Mouse (Mus musculus) lung, embryonic 16.5 days (tissue): ENCODE data around the gene Ipo13. TPM values are rescaled to one million over a fixed set of nuclear protein-coding genes. Genes with fewer than 3 reads are reported as not detected.

Experiments
- ATAC-seq: fragments of 200-750 bp; cut with Nextera tagmentation; 2 replicates; pipeline ENCODE4 v1.8.0; 2017; ENCODE audit warnings: low read depth, mild to moderate bottlenecking, moderate library complexity
- H3K27ac ChIP-seq: fragments of 300-500 bp; sonication (generic); 2 replicates; pipeline ENCODE4 v1.5.1; 2014; ENCODE audit warnings: mild to moderate bottlenecking, control low read depth, low read length
- H3K27me3 ChIP-seq: fragments of 300-500 bp; sonication (generic); 2 replicates; pipeline ENCODE4 v1.6.1; 2014; ENCODE audit warnings: low read depth, low read length, mixed read lengths; ENCODE audit not compliant: control insufficient read depth, insufficient read depth
- H3K36me3 ChIP-seq: fragments of 300-500 bp; sonication (generic); 2 replicates; pipeline ENCODE4 v1.6.1; 2014; ENCODE audit warnings: low read length; ENCODE audit not compliant: control insufficient read depth, insufficient read depth
- H3K4me1 ChIP-seq: fragments of 300-500 bp; sonication (generic); replicated peaks from 2 replicates; pipeline ENCODE4 v1.6.1; 2014; ENCODE audit warnings: low read length, mixed read lengths; ENCODE audit not compliant: control insufficient read depth, insufficient read depth
- H3K4me2 ChIP-seq: fragments of 300-500 bp; sonication (generic); 2 replicates; pipeline ENCODE4 v1.6.1; 2014; ENCODE audit warnings: low read depth, low read length, control low read depth
- H3K4me3 ChIP-seq: fragments of 300-500 bp; sonication (generic); 2 replicates; pipeline ENCODE4 v1.5.1; 2014; ENCODE audit warnings: mild to moderate bottlenecking, low read length, control low read depth
- H3K9ac ChIP-seq: fragments of 300-500 bp; sonication (generic); 2 replicates; pipeline ENCODE4 v1.6.1; 2014; ENCODE audit warnings: low read length, control low read depth
- H3K9me3 ChIP-seq: fragments of 300-500 bp; sonication (generic); 2 replicates; pipeline ENCODE4 v1.6.1; 2016; ENCODE audit warnings: low read length; ENCODE audit not compliant: control insufficient read depth
- WGBS: fragments of 180-500 bp; shearing (Covaris S2); extraction: QIAGEN DNeasy Blood & Tissue Kit; methylation state at CpG from one replicate; pipeline ENCODE4 v1.1.7; 2014; 5-methylcytosine and 5-hydroxymethylcytosine counted together
- polyA plus RNA-seq: library from polyadenylated mRNA; unstranded; fragments of >200 nt; fragmentation: Nextera tagmentation; extraction: Ambion mirVana; gene quantifications from 2 replicates; pipeline ENCODE4 v1.2.1, GENCODE M21; 2015

The Ipo13 gene
- 41.5 and 44.4 TPM in 2 replicates for polyA plus RNA-seq

DNA sequence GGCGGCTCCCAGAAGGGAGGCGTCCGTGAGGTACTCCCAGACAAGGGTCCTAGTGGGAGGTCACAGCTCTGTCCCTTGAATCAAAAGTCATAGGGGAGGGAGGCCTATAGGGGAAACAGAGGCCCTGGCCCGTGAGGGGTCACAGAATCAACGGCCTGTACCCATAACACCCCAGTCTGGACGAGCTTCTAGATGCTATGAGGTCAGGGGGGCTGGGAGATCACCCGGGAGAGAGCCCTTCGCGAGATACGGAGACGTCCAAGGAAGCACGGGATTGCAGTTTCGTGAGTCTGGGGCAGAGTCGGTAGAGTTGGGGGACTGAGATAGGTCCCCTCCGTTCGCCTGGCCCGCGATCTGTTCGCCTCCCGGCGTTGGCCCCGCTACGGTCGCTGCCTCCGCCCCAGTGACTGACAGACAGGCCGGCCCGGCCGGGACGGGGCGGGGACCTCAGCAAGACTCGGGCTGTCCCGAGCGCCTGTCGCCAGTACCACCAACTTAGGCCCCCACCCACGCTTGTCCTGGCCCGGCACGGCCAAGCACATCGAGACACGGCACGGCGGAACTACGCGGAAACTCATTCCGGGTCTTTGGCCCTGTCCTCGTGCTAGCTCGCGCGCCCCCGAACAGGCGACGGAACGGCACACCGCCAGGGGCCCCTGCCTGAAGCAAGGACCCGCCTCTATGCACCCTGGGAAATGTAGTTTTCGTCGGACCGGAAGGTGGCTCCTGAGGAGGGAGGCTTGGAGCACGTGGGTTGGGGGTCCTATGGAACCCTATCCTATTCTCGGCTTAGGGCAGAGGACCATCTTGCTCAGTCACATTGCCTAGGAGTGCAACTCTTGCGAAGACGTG is at the start of gene Ipo13:
Gene Ipo13 (minus strand): TSS at position 409 of the 852 bp plus-strand sequence.
- H3K4me3 ChIP-seq: peak within 1 kb of the TSS; percentile 83
- H3K4me2 ChIP-seq: peak within 1 kb of the TSS; percentile 100
- H3K27ac ChIP-seq: peak within 1 kb of the TSS; percentile 70
- H3K36me3 ChIP-seq: peaks cover 9% of the 10 kb centered on the region; the same call in 1 of the 2 replicates
- H3K9ac ChIP-seq: peak within 1 kb of the TSS; percentile 86
- ATAC-seq: peak; percentile 94
- no peaks in the 10 kb centered on the region for H3K9me3 ChIP-seq
- peaks cover 27% of the 10 kb centered on the region for H3K4me1 ChIP-seq
- no peaks in the 10 kb centered on the region for H3K27me3 ChIP-seq
- WGBS: under 1% methylated on average over 59 of the region's 61 CpGs

DNA sequence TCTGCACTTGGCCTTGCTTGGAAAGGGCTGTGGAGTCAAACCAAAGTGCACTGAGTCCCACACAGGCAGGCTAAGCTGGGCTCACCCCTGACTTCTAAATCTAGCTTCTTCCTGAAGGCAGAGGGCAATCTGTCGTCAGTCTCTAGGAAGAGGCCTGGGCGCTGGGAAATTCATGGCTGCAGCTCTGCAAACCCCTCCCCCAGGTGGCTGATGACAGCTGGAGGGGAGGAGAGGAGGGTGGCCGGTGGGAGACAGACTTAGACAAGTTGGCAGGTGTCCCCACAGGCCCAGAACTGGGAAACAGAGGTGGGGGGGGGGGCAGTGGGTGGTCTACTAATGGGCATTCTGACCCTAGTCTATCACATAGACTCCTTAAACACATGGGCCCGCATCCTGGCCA is 42.7 kb upstream of the Ipo13 start:
- 48% methylated on average over 4 of the region's 4 CpGs for WGBS
- H3K4me3 ChIP-seq: no peak overlapping the region
- H3K9me3 ChIP-seq: no peaks in the 10 kb centered on the region
- no peak overlapping the region for H3K27ac ChIP-seq
- H3K27me3 ChIP-seq: no peaks in the 10 kb centered on the region
- H3K36me3 ChIP-seq: peaks cover 6% of the 10 kb centered on the region; the same call in 1 of the 2 replicates
- no peak; the same call in 1 of the 2 replicates for ATAC-seq
- no peaks in the 10 kb centered on the region; the same call in 1 of the 2 replicates for H3K4me1 ChIP-seq
- H3K4me2 ChIP-seq: no peak overlapping the region
- H3K9ac ChIP-seq: no peak overlapping the region

DNA sequence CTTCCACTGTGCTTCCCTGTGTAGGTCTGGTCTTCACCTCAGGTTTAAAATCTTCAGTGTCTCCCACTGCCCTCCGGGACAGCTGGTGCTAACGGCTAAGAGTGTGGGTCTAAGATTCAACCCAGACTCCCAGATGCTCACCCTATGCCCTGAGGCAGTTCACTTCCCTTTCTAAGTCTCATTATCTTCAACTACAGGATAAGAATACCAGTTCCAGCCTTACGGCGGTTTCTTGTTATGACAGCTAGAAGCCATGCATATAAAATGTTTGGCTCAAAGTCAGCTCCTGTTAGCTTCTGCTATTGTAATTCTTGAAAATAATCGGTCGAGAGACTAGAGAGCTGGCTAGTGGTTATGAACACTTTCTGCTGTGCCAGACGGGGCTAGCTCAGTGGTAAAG is 32.7 kb upstream of the Ipo13 start:
- Histone ChIP-seq H3K27ac (no peak overlapping the region), H3K27me3 (no peaks in the 10 kb centered on the region)
- 79% methylated on average over 7 of the region's 7 CpGs for WGBS

DNA sequence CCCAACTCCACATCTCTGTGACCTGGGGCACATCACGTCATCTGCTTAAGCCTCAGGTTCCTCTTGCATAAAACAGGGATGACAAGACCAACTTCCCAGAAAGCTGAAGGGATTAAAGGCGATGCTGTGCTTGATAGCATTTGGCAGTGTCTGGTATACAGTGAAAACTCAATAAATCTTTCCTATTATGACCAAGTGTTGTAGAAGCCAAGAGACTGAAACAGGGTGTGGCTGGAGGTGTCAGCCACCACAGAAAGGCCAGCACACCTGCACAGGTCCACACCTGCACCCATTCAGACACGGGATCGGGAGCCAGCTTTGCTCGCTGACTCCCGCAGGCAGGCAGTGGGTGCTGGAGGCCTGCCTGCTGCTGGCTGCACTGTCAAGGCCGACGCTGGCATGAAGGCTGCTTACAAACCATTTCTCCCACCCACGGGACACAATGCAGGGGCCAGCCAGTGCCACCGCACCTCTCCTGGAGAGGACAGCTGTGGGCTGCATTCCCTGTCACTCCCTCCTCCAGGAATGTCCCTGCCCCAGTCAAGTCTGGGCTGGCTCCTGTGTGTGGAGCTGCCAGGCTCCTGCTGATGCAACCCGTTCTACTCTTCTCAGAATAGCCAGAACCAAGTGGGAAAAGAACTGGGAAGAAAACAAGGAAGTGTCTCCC is 32.0 kb upstream of the Ipo13 start:
- no peaks in the 10 kb centered on the region for H3K27me3 ChIP-seq
- H3K4me2 ChIP-seq: no peak overlapping the region
- ATAC-seq: 0 out of 2 replicates have a peak, but pooled peaks have one; percentile 34
- H3K4me1 ChIP-seq: no peaks in the 10 kb centered on the region
- no peak overlapping the region for H3K4me3 ChIP-seq
- WGBS: 82% methylated on average over 11 of the region's 11 CpGs
- H3K27ac ChIP-seq: no peak overlapping the region
- H3K9me3 ChIP-seq: no peaks in the 10 kb centered on the region
- no peak overlapping the region for H3K9ac ChIP-seq
- no peaks in the 10 kb centered on the region for H3K36me3 ChIP-seq

More for the DNA sequence above, 32.7 kb upstream of the Ipo13 start:
- Histone ChIP-seq H3K36me3 (peaks cover 2% of the 10 kb centered on the region; the same call in 1 of the 2 replicates), H3K9me3 (no peaks in the 10 kb centered on the region), H3K4me1 (no peaks in the 10 kb centered on the region), H3K4me3 (no peak overlapping the region), H3K4me2 (no peak overlapping the region), H3K9ac (no peak overlapping the region)
- ATAC-seq: no peak

DNA sequence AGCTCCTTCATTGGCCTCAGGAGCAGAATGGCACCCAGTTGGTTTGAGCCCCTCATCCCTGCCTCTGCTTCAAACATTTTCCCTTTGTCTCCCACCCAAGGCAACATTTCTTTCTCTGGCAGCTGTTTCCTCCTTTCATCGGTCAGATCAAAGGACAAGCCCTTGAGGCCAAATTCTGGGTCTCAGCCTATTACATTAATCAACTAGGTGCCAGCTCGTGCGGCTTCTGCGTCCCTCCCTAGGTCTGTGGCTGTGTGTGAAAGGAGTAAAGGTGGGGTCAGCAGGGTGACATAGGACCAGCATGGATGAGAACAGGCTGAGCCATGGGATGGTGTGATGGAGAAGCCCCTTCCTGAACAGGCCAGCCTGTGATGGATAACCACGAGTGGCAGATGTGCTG is 28.5 kb upstream of the Ipo13 start:
- WGBS: 34% methylated on average over 5 of the region's 5 CpGs
- no peak for ATAC-seq
- Histone ChIP-seq H3K27ac (no peak overlapping the region), H3K4me2 (no peak overlapping the region), H3K9me3 (no peaks in the 10 kb centered on the region), H3K27me3 (no peaks in the 10 kb centered on the region), H3K9ac (no peak overlapping the region), H3K4me3 (no peak overlapping the region), H3K4me1 (no peaks in the 10 kb centered on the region), H3K36me3 (0 out of 2 replicates have a peak, but pooled peaks cover 3% of the 10 kb centered on the region)

DNA sequence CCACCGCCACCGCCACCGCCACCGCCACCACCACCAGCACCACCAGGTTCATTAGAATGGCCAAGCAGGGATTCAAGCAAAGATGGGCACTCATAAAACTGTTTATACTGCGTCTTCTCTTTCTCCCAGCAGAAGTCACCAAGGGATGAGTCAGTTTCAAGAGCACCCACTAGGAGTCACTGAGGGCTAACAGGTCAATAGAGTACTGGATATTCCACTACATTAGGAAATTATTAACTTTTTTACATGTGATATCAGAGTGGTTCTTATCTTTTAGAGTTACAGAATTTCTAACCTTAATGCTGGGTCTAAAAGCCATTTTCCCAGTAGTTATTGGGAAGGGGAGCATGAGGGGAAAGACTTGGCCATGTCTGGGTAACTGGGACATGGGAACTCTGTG is 22.2 kb upstream of the Ipo13 start:
- whole genome bisulfite sequencing: 94% methylated on average over 5 of the region's 5 CpGs
- ATAC-seq: no peak
- H3K9ac ChIP-seq: no peak overlapping the region

DNA sequence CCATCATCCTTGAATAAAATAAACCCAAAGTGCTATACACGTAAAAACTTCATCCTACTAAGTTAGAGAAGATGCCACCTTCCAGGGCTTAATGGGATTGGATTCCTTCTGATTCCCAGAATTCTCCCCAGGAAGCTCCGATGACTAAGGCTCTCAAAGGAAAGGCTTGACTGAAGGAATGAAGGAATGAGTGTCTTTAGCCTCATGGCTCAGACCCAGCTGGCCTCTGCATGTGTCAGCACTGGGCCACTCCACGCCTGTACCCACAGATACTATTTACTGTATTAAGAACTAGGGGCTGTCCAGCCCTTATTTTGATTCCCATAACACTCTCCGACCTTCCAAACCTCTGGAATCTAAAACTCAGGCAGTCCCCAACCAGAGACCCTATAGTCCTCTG is 19.3 kb upstream of the Ipo13 start:
- Histone ChIP-seq H3K4me2 (no peak overlapping the region), H3K4me3 (no peak overlapping the region), H3K9ac (no peak overlapping the region), H3K27ac (no peak overlapping the region), H3K36me3 (no peaks in the 10 kb centered on the region), H3K4me1 (peaks cover 4% of the 10 kb centered on the region), H3K9me3 (no peaks in the 10 kb centered on the region), H3K27me3 (no peaks in the 10 kb centered on the region; the same call in 1 of the 2 replicates)
- no peak for ATAC-seq
- WGBS: 74% methylated on average over 4 of the region's 4 CpGs

More for the DNA sequence above, 22.2 kb upstream of the Ipo13 start:
- Histone ChIP-seq H3K4me3 (no peak overlapping the region), H3K9me3 (no peaks in the 10 kb centered on the region), H3K4me1 (no peaks in the 10 kb centered on the region), H3K27me3 (no peaks in the 10 kb centered on the region), H3K27ac (no peak overlapping the region), H3K36me3 (0 out of 2 replicates have a peak, but pooled peaks cover 3% of the 10 kb centered on the region), H3K4me2 (no peak overlapping the region)

DNA sequence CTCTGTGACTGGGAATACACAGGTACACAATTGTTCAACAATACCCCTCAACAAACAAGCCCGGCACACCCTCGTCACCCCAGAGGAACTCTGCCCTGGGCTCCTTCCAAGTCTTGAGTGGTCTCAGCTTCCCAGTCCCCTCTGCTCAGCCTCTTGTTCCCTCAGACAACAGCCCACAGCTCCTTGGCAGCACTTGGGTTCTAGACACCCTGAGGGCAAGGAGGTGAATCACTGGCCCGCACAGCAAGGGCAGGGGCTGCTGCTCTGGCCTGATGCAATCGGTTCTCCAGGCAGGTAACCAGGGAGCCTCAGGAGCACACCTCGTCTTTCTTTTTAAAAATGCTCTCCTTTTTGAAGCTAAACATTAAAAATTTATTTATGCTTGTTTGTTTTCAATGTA is 18.4 kb upstream of the Ipo13 start:
- H3K27ac ChIP-seq: no peak overlapping the region
- ATAC-seq: no peak
- 64% methylated on average over 5 of the region's 5 CpGs for WGBS
- H3K36me3 ChIP-seq: no peaks in the 10 kb centered on the region
- H3K9ac ChIP-seq: no peak overlapping the region
- no peaks in the 10 kb centered on the region for H3K9me3 ChIP-seq
- H3K27me3 ChIP-seq: peaks cover 1% of the 10 kb centered on the region; the same call in 1 of the 2 replicates
- no peak overlapping the region for H3K4me2 ChIP-seq
- no peak overlapping the region for H3K4me3 ChIP-seq
- H3K4me1 ChIP-seq: peaks cover 10% of the 10 kb centered on the region

DNA sequence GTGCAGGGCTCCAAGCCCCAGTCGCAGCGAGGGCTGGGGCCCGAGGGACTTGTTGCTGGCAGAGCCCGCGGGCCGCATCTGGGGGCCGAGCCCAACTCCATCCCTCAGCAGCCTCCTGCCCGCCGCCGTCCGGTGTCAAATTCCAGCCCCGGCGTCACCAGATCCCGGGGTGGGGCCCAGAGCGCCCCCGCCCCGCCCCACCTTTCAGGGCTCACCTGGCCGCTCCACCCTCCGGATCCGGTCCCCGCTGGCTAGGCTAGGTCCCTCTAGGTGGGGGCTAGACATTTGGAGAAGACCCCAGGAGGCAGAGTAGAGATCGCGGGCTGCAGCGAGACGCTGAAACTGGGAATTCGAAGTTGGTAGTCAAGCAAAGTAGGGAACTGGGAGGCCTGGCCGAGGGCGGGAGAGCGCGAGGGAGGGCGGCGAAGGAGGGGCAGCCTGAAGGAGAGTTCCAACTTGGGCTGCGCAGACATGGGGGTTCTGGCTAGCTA is 14.6 kb upstream of the Ipo13 start, which contains the start of gene Artn:
Gene Artn (minus strand): TSS at position 373 of the 491 bp plus-strand sequence.
- H3K9ac ChIP-seq: peak within 1 kb of the TSS; percentile 41
- peaks cover 26% of the 10 kb centered on the region for H3K27me3 ChIP-seq
- H3K4me3 ChIP-seq: peak within 1 kb of the TSS; percentile 47
- H3K4me1 ChIP-seq: peaks cover 15% of the 10 kb centered on the region
- ATAC-seq: peak; percentile 65
- peak within 1 kb of the TSS; percentile 66 for H3K4me2 ChIP-seq
- peak within 1 kb of the TSS; percentile 4 for H3K27ac ChIP-seq
- no peaks in the 10 kb centered on the region for H3K9me3 ChIP-seq
- 1% methylated on average over 33 of the region's 33 CpGs for WGBS
- no peaks in the 10 kb centered on the region for H3K36me3 ChIP-seq
